Mouse (Mus musculus) heart, adult 2 months (tissue): ENCODE measurements at regions not wholly inside any gene's neighbourhood (a gene's known extent, or its start where the extent isn't known, plus 50 kb on each side); places are given as distances from the start of the nearest gene placed in this dataset.

Source experiments
- DNase-seq, 2 experiments: peaks; one replicate each; pipeline ENCODE4 v3.0.0; 2021
- H3K27ac ChIP-seq: fragments of 200-600 bp; 2 replicates; pipeline ENCODE4 v1.8.1; 2022
- H3K27me3 ChIP-seq: fragments of 200-500 bp; 2 replicates; pipeline ENCODE4 v1.6.1; 2012; ENCODE audit warnings: mild to moderate bottlenecking, low read length, inconsistent platforms, mixed read lengths; ENCODE audit not compliant: control insufficient read depth, insufficient read depth
- H3K36me3 ChIP-seq: fragments of 200-500 bp; 2 replicates; pipeline ENCODE4 v1.6.1; 2012; ENCODE audit warnings: low read length, inconsistent platforms; ENCODE audit not compliant: control insufficient read depth, insufficient read depth
- H3K4me1 ChIP-seq: fragments of 200-500 bp; 2 replicates; pipeline ENCODE4 v1.6.1; 2011; ENCODE audit warnings: low read length; ENCODE audit not compliant: control insufficient read depth, insufficient read depth
- H3K4me3 ChIP-seq: fragments of 200-600 bp; 2 replicates; pipeline ENCODE4 v1.8.1; 2022
- H3K79me2 ChIP-seq: fragments of 200-500 bp; replicated peaks from 2 replicates; pipeline ENCODE4 v1.6.1; 2012; ENCODE audit warnings: mild to moderate bottlenecking, inconsistent platforms, low read length, moderate library complexity, mixed read lengths; ENCODE audit not compliant: control insufficient read depth, insufficient read depth
- H3K9ac ChIP-seq: fragments of 200-500 bp; 2 replicates; pipeline ENCODE4 v1.6.1; 2012; ENCODE audit warnings: low read depth, mild to moderate bottlenecking, control low read depth, inconsistent platforms, low read length, mixed read lengths
- CTCF ChIP-seq: fragments of 200-600 bp; IDR thresholded peaks from 2 replicates; pipeline ENCODE4 v1.8.1; 2022; ENCODE audit warnings: antibody characterized with exemption, mild to moderate bottlenecking, moderate library complexity
- EP300 ChIP-seq: fragments of 200-500 bp; IDR thresholded peaks from 2 replicates; pipeline ENCODE4 v1.6.1; 2011; ENCODE audit warnings: low read depth, low read length, control low read depth; ENCODE audit not compliant: insufficient read depth
- POLR2A ChIP-seq: fragments of 200-500 bp; IDR thresholded peaks from 2 replicates; pipeline ENCODE4 v1.6.1; 2011; ENCODE audit warnings: mild to moderate bottlenecking, low read depth, low read length, control low read depth; ENCODE audit not compliant: insufficient read depth
- WGBS: fragments of 180-500 bp; shearing (Covaris S2); methylation state at CpG from one replicate; pipeline ENCODE4 v1.1.7; 2018; 5-methylcytosine and 5-hydroxymethylcytosine counted together
- intact Hi-C: fragments of 180-260 bp; cut with DNase I; formaldehyde crosslinking; loops from one replicate; pipeline ENCODE4 v1.15.1; 2025

DNA sequence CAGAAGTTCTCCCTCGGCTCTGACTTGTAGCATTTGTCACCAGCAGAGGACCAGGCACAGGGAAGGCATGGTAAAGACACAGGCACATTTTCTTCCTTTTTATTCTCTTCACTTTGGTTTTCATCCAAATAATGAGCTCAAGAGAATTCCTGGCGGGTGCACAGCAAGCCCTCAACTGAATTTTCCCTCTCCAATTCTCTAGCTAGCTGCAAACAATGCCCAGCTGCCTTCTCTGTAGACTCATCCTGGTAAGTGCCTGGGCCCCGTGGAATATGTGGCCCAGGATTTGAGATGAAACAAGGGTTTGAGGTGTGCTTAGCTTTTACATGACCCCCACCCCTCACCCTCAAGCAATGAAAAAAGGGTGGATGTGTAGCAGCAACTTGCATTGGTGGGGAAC lies 90.4 kb downstream of the Otol1 start:
- Histone ChIP-seq H3K36me3 (no peaks in the 10 kb centered on the region), H3K4me1 (no peaks in the 10 kb centered on the region), H3K27me3 (no peaks in the 10 kb centered on the region), H3K9ac (no peak overlapping the region), H3K79me2 (no peaks in the 10 kb centered on the region), H3K27ac (no peak overlapping the region), H3K4me3 (no peak overlapping the region)
- intact Hi-C loops, result no loop called here
- no peak for DNase-seq
- WGBS, result 50% methylated on average over 3 of the region's 3 CpGs
- TF ChIP-seq CTCF, result no peak
- no peak for TF ChIP-seq POLR2A
- no peak for TF ChIP-seq EP300

DNA sequence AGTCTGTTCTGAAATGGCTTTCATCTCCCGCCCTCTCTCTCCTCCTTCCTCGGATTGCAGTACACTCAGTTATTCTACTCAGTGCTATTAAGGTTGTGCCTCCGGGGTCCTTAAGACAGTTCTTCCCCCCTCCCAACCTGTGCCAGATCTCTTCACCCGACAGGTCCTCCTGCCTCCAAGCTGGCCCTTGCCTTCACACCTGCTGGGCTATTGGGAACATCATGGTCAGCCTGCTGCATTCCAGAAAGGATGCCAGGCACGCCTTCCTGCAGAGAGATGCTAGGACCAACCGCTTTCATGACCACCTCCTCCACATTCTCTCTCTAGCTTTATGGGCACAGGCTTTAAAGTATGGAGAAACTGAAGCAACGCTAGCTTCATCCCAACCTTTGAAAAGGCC lies 94.7 kb downstream of the Otol1 start:
- WGBS, result 56% methylated on average over 7 of the region's 7 CpGs
- intact Hi-C loops, result loop anchor here (10.0 kb wide), 1 partner anchor 303 kb away; no protein-coding TSS in a partner anchor
- H3K27me3 ChIP-seq, result no peaks in the 10 kb centered on the region
- DNase-seq, result no peak
- H3K4me1 ChIP-seq, result no peaks in the 10 kb centered on the region
- no peak for TF ChIP-seq POLR2A
- no peak for TF ChIP-seq EP300
- no peak for TF ChIP-seq CTCF
- H3K36me3 ChIP-seq, result no peaks in the 10 kb centered on the region
- H3K79me2 ChIP-seq, result no peaks in the 10 kb centered on the region
- no peak overlapping the region for H3K4me3 ChIP-seq
- H3K27ac ChIP-seq, result no peak overlapping the region
- no peak overlapping the region for H3K9ac ChIP-seq

DNA sequence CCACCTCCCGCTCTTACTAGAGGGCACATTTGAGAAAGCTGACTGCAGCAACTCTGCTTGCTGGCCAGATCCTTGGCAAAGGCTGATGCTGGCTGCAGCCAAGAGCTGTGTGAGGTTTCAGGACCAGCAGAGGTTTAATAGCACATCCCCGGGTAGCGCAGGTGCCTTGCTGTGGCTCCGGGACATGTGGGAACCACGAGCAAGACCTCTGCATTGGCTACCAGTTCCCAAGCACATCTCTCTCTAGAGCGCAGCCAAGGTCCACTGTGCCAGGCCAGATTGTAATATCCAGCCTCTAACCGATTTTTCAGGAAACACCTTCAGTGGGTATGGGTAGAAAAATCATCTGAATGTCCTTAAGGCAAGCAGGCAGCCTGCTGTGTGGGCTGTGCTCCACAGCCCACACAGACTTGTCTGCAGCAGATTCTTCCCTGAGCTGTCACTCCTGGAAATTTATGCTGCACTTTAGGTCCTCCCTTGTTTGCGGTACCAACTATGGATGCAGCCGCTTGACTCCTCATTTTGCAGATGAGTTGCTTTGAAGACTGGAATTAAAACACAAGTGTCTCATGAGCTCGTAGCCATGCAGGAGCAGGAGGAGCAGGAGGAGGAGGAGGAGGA lies 95.3 kb downstream of the Otol1 start:
- no peak for TF ChIP-seq CTCF
- no peak for TF ChIP-seq EP300
- TF ChIP-seq POLR2A, result no peak
- Histone ChIP-seq H3K79me2 (no peaks in the 10 kb centered on the region), H3K36me3 (no peaks in the 10 kb centered on the region), H3K9ac (no peak overlapping the region), H3K4me3 (no peak overlapping the region), H3K4me1 (no peaks in the 10 kb centered on the region), H3K27ac (no peak overlapping the region), H3K27me3 (no peaks in the 10 kb centered on the region)
- intact Hi-C loops, result loop anchor here (10.0 kb wide), 1 partner anchor 302 kb away; no protein-coding TSS in a partner anchor
- WGBS, result 68% methylated on average over 10 of the region's 10 CpGs
- DNase-seq, result no peak

DNA sequence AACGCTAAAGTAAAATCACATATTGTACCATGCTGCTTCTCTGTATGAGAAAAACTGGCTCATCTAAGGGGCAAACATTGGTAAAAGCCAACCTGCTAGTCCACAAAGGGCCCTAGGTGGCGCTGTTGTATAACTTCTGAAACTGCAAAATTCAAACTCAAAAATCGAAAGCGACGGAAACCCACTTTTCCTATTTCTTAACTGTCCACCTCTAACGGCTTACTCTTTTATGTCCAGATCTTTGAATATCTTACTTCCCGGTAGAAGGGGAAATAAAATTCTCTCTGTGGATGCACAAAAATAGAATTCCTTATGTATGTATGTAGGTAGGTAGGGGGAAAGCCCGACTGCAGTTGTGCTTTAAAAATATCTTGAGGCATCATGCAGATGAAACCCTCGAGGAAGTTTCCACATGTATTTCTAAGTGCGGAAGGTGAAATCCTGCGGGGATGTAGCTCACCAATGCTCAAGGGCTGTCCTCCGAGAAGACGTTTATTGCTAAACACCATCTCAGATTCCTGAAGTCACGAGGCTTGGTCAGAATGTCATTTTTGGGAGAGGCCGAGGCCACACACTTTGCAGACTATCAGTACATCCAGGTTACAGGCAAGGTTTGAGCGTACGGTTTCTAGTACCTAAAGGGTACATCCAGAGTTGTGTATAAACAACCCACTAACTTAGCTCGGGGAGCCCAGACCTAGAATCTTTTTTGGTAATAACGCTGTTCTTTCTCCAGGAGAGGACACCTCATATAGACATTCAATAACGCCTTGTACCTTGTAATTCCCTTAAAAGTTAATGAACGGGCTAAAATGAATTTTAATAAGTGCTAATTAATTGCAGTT lies 96.8 kb downstream of the Otol1 start:
- H3K36me3 ChIP-seq, result no peaks in the 10 kb centered on the region
- H3K4me1 ChIP-seq, result no peaks in the 10 kb centered on the region
- 2% methylated on average over 21 of the region's 21 CpGs for WGBS
- intact Hi-C loops, result loop anchor here (10.0 kb wide), 1 partner anchor 301 kb away; no protein-coding TSS in a partner anchor
- DNase-seq, result peak; percentile 29 to 57
- H3K27me3 ChIP-seq, result no peaks in the 10 kb centered on the region
- TF ChIP-seq CTCF (peak; percentile 87), EP300 (no peak), POLR2A (no peak)
- no peak overlapping the region for H3K27ac ChIP-seq
- no peaks in the 10 kb centered on the region for H3K79me2 ChIP-seq
- H3K9ac ChIP-seq, result peak overlapping the region; percentile 55; the same call in 1 of the 2 replicates
- peak overlapping the region; percentile 51 for H3K4me3 ChIP-seq

DNA sequence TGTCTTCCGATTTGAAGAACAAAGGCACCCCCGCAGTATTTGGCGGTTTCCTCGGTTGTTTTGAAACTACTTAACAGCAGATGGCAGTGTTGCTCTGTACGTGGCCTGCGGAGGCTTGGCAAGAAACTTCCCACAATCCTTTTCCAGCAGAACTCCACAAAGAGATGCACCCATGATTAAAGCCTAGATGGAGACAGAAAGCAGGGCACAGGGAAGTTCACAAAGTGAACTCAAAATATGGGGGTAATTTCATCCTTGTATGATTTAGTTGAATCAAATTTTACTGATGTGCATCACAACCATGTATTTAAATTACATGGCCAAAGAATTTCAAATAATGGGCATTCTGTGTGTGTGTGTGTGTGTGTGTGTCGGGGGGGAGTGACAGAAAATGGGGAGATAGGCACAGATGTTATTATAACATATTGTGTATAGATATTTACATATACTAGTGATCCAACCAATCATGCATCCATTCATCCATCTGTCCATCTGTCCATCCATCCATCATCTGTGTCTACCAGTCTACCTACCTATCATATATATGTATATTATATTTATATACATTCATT lies 97.5 kb downstream of the Otol1 start:
- Histone ChIP-seq H3K4me1 (no peaks in the 10 kb centered on the region), H3K9ac (no peak overlapping the region), H3K36me3 (no peaks in the 10 kb centered on the region), H3K79me2 (no peaks in the 10 kb centered on the region), H3K27me3 (no peaks in the 10 kb centered on the region), H3K27ac (no peak overlapping the region), H3K4me3 (peak overlapping the region; percentile 51)
- no peak for TF ChIP-seq POLR2A
- TF ChIP-seq EP300, result no peak
- peak; percentile 76 for TF ChIP-seq CTCF
- intact Hi-C loops, result loop anchor here (10.0 kb wide), 1 partner anchor 300 kb away; no protein-coding TSS in a partner anchor
- 15% methylated on average over 7 of the region's 7 CpGs for WGBS
- peak; percentile 16 to 35 for DNase-seq

DNA sequence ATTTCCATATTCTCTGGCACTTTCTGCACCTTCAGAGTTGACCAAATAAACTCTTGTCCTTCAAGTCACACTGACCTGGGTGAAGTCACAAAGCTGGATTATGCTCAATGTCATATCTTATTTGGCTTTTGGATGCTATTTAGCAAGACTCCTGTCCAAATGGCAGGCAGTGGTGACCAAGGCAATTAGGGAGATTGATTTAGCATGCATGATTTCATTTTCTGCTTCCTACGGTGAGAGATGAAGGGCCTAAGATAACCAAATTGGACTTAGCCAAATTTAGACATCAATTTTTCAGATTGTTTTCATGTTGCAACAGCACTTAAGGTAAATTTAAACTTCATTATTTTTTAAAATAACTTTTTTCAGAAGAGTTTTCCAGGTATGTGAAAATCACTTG lies 98.1 kb downstream of the Otol1 start:
- intact Hi-C loops, result loop anchor here (10.0 kb wide), 1 partner anchor 299 kb away; no protein-coding TSS in a partner anchor

More for the DNA sequence above, 98.1 kb downstream of the Otol1 start:
- WGBS, result 62% methylated on average over 1 of the region's 1 CpGs
- Histone ChIP-seq H3K27ac (no peak overlapping the region), H3K27me3 (no peaks in the 10 kb centered on the region), H3K36me3 (no peaks in the 10 kb centered on the region), H3K79me2 (no peaks in the 10 kb centered on the region), H3K4me1 (no peaks in the 10 kb centered on the region), H3K9ac (no peak overlapping the region), H3K4me3 (no peak overlapping the region)
- TF ChIP-seq POLR2A (no peak), CTCF (no peak), EP300 (no peak)
- no peak for DNase-seq
